Mouse (Mus musculus) adipose tissue, adult 10 weeks (tissue): Measurements from ENCODE around the gene Raver2. TPM values are rescaled to one million over a fixed set of nuclear protein-coding genes. Genes with fewer than 3 reads are reported as not detected.

Experiments used
- polyA plus RNA-seq: library from polyadenylated mRNA; stranded (reverse); fragments of 350-450 nt; fragmentation: Illumina TruSeq; extraction: RNeasy Lipid Tissue Mini Kit (QIAGEN cat#74804); gene quantifications from one replicate; pipeline ENCODE4 v1.2.3, GENCODE M21; 2014; ENCODE audit warnings: low read depth, low replicate concordance

Raver2 gene
- polyA plus RNA-seq = 19.3 TPM

GRCm38 (mm10) chr4:101068786-101069153 lies at the start of gene Raver2:
TSS of gene Raver2 (plus strand) at chr4:101068983.

GRCm38 (mm10) chr4:101020596-101020995 lies 48.2 kb upstream of the Raver2 start, which contains the start of gene Gm10577:
TSS of gene Gm10577 (minus strand) at chr4:101020696.

Other genes starting within 250 kb of the Raver2 start
- gene Gm10577, start 48.3 kb upstream of the Raver2 start, polyA plus RNA-seq = not detected
- gene Jak1, start 196.3 kb downstream of the Raver2 start, polyA plus RNA-seq = 64.5 TPM